Mouse (Mus musculus) hindbrain, embryonic 13.5 days (tissue): ENCODE data around the gene Olfr96. TPM values are rescaled to one million over a fixed set of nuclear protein-coding genes. Genes with fewer than 3 reads are reported as not detected.
A peak's percentile ranks its signal among the peaks of the same experiment; 100 is the strongest.

Source experiments
- ATAC-seq: fragments of 200-750 bp; cut with Nextera tagmentation; 2 replicates; pipeline ENCODE4 v1.8.0; 2017; ENCODE audit warnings: moderate TSS enrichment; ENCODE audit not compliant: low FRiP score
- H3K27ac ChIP-seq: fragments of 300-500 bp; sonication (generic); 2 replicates; pipeline ENCODE4 v1.5.1; 2015; ENCODE audit warnings: inconsistent platforms, mild to moderate bottlenecking, moderate library complexity
- H3K27me3 ChIP-seq: fragments of 300-500 bp; sonication (generic); 2 replicates; pipeline ENCODE4 v1.6.1; 2015; ENCODE audit warnings: mild to moderate bottlenecking, inconsistent platforms
- H3K36me3 ChIP-seq: fragments of 300-500 bp; sonication (generic); 2 replicates; pipeline ENCODE4 v1.6.1; 2015; ENCODE audit warnings: mild to moderate bottlenecking, inconsistent platforms
- H3K4me1 ChIP-seq: fragments of 300-500 bp; sonication (generic); replicated peaks from 2 replicates; pipeline ENCODE4 v1.6.1; 2015; ENCODE audit warnings: inconsistent platforms
- H3K4me2 ChIP-seq: fragments of 300-500 bp; sonication (generic); 2 replicates; pipeline ENCODE4 v1.6.1; 2015; ENCODE audit warnings: inconsistent platforms, mild to moderate bottlenecking, moderate library complexity
- H3K4me3 ChIP-seq: fragments of 300-500 bp; sonication (generic); 2 replicates; pipeline ENCODE4 v1.5.1; 2015; ENCODE audit warnings: mild to moderate bottlenecking, inconsistent platforms
- H3K9ac ChIP-seq: fragments of 300-500 bp; sonication (generic); 2 replicates; pipeline ENCODE4 v1.6.1; 2015; ENCODE audit warnings: mild to moderate bottlenecking, inconsistent platforms
- H3K9me3 ChIP-seq: fragments of 300-500 bp; sonication (generic); 2 replicates; pipeline ENCODE4 v1.6.1; 2016; ENCODE audit warnings: inconsistent platforms
- WGBS: fragments of 180-500 bp; shearing (Covaris S2); methylation state at CpG from one replicate; pipeline ENCODE4 v1.1.7; 2015; 5-methylcytosine and 5-hydroxymethylcytosine counted together
- polyA plus RNA-seq: library from polyadenylated mRNA; unstranded; fragments of >200 nt; fragmentation: Nextera tagmentation; extraction: Ambion mirVana; gene quantifications from 2 replicates; pipeline ENCODE4 v1.2.1, GENCODE M21; 2015

Gene Olfr96
- not detected in 2 replicates for polyA plus RNA-seq

DNA sequence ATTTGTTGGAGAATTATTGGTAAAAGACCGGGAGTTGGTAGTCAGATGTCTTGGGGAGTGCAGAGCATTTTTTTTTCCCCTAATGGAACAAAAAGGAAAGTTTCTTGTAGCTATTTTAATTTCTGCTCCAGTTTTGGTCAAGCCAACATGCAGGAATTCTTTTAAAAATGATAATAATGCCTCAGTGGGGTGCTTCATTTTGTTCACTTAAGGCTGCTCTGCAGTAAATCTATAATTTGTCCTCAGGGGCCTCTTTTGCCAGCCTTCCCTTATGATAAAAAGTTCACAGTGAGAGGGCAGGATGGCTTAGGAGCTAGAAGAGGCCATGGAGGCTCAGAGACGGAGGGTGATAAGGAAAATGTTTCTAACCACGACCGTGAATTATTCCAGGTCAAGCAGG is at the start of gene Olfr96:
Olfr96 (plus strand) TSS at position 301 of the 400 bp plus-strand sequence.
- Histone ChIP-seq H3K4me3 (no peak within 1 kb of the TSS), H3K9ac (no peak within 1 kb of the TSS), H3K27ac (no peak within 1 kb of the TSS), H3K9me3 (0 out of 2 replicates have a peak, but pooled peaks cover 2% of the 10 kb centered on the region), H3K4me2 (no peak within 1 kb of the TSS), H3K36me3 (no peaks in the 10 kb centered on the region), H3K27me3 (no peaks in the 10 kb centered on the region), H3K4me1 (no peaks in the 10 kb centered on the region)
- no peak for ATAC-seq
- WGBS, result 69% methylated on average over 4 of the region's 4 CpGs

GRCm38 (mm10) chr17:37185474-37185873 is 34.5 kb upstream of the Olfr96 start:
- WGBS, result 55% methylated on average over 6 of the region's 6 CpGs
- Histone ChIP-seq H3K4me2 (no peak overlapping the region), H3K36me3 (no peaks in the 10 kb centered on the region), H3K27ac (no peak overlapping the region), H3K9ac (no peak overlapping the region), H3K4me1 (no peaks in the 10 kb centered on the region), H3K4me3 (no peak overlapping the region), H3K9me3 (no peaks in the 10 kb centered on the region), H3K27me3 (no peaks in the 10 kb centered on the region)
- ATAC-seq, result no peak

GRCm38 (mm10) chr17:37190711-37191110 is 29.2 kb upstream of the Olfr96 start:
- H3K4me1 ChIP-seq, result no peaks in the 10 kb centered on the region
- H3K4me3 ChIP-seq, result no peak overlapping the region
- 35% methylated on average over 2 of the region's 2 CpGs for WGBS
- no peaks in the 10 kb centered on the region for H3K36me3 ChIP-seq
- H3K9ac ChIP-seq, result no peak overlapping the region
- peaks cover 10% of the 10 kb centered on the region for H3K27me3 ChIP-seq
- no peaks in the 10 kb centered on the region for H3K9me3 ChIP-seq
- no peak overlapping the region for H3K4me2 ChIP-seq
- no peak for ATAC-seq
- H3K27ac ChIP-seq, result no peak overlapping the region

DNA sequence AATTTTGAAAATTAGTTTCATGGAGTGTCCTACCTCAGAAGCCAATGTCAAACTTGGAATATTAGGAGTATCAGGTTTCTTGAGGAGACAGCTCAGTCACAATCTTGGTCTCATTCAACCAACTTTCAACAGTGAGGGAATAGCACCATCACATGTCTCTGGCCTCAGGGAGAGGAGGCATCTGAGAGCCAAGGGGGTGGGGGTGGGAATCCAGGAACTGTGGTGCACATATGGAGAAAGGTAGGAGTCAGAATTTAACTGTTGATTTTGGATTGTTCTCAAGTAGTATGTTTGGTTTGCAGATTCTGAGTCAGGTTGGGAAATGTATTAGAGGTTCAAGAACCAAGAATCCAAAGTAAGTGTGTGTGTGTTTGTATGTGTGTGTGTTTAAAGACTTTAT is 26.9 kb upstream of the Olfr96 start:
- Histone ChIP-seq H3K9ac (no peak overlapping the region), H3K4me3 (no peak overlapping the region), H3K27me3 (peaks cover 32% of the 10 kb centered on the region), H3K4me1 (peaks cover 13% of the 10 kb centered on the region), H3K27ac (no peak overlapping the region), H3K36me3 (no peaks in the 10 kb centered on the region), H3K9me3 (no peaks in the 10 kb centered on the region), H3K4me2 (no peak overlapping the region)
- no peak for ATAC-seq

DNA sequence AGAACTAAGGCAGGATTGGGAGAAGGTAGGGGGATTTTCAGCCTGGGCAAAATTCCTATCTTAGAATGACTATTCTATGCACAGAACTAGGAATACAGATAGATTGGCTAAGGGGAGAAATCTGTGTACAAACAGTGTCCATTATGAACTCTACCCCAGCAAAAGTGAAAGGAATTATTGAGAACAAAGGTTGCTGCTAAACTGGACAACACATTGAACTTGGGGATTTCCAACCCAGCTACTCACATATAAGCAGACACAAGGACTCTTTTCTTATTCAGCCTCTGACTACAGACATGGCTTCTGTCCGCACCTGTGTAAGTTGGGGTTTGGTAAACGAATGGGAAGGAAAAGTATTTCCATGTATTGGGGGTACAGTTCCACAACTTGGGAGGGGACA is 26.3 kb upstream of the Olfr96 start, which contains the start of gene Ubd:
Ubd (plus strand) TSS at position 237 of the 400 bp plus-strand sequence.
- Histone ChIP-seq H3K27me3 (peaks cover 38% of the 10 kb centered on the region), H3K27ac (no peak within 1 kb of the TSS), H3K9me3 (no peaks in the 10 kb centered on the region), H3K9ac (no peak within 1 kb of the TSS), H3K4me2 (no peak within 1 kb of the TSS), H3K36me3 (no peaks in the 10 kb centered on the region), H3K4me3 (no peak within 1 kb of the TSS), H3K4me1 (peaks cover 13% of the 10 kb centered on the region)
- WGBS, result 89% methylated on average over 2 of the region's 2 CpGs
- ATAC-seq, result no peak

DNA sequence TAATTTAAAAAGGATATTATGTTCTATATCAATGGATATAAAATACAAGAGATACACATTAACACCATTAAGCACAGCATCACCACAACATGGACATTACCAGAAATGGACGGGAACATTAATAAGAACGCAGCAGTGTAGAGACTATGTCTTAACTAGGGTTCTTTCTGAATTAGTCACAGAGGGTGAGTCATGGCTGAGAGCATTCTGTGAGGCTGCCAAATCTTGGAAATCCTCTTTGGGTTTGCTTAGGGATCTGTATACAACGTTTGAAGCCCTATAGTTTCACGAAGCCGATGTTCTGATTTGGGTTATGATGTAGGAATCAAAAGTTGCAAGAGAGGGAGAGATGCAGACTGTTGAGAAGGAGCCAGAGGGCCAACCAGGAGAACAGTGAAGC is 25.2 kb upstream of the Olfr96 start:
- H3K36me3 ChIP-seq, result no peaks in the 10 kb centered on the region
- no peaks in the 10 kb centered on the region for H3K9me3 ChIP-seq
- H3K4me3 ChIP-seq, result no peak overlapping the region
- H3K27me3 ChIP-seq, result peaks cover 48% of the 10 kb centered on the region
- no peak overlapping the region for H3K9ac ChIP-seq
- no peak overlapping the region for H3K27ac ChIP-seq
- no peak overlapping the region for H3K4me2 ChIP-seq
- no peak for ATAC-seq
- WGBS, result 97% methylated on average over 5 of the region's 5 CpGs
- H3K4me1 ChIP-seq, result peaks cover 13% of the 10 kb centered on the region

DNA sequence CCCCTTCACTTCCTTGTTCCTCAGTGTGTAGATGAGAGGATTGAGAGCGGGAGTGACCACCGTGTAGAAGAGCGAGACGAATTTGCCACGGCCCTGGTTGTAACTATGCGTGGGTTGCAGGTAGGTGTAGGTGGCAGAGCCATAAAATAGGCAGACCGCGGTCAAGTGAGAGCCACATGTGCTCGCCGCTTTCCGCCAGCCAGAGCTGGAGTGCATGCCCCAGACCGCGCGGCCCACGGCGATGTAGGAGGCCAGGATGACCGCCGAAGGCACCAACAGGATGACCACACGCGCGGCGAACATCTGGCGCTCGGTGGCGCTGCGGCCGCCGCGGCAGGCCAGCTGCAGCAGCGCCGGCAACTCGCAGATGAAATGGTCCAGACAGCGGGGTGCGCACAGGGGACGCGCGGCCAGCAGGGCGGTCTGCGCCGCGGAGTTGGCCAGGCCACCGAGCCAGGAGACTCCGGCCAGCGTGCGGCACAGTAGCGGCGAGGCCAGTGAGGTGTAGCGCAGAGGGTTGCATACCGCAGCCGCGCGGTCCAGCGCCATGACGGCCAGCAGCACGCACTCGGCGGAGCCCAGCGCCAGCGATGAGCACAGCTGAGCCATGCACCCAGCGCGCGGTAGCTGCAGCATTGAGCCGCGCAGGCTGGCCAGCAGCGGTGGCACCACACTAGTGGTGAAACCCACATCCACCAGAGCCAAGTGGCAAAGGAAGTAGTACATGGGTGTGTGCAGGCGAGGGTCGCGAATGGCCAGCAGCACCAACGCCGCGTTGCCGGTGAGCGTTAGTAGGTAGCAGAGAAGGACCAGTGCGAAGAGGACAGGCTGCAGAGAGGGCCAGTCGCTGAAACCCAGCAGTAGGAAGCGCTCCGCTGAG is 22.9 kb upstream of the Olfr96 start:
- Histone ChIP-seq H3K9ac (peak overlapping the region; percentile 79), H3K9me3 (no peaks in the 10 kb centered on the region), H3K27me3 (peaks cover 56% of the 10 kb centered on the region), H3K4me1 (peaks cover 13% of the 10 kb centered on the region), H3K27ac (peak overlapping the region; percentile 75), H3K36me3 (no peaks in the 10 kb centered on the region), H3K4me2 (peak overlapping the region; percentile 84), H3K4me3 (peak overlapping the region; percentile 70)
- peak; percentile 94 for ATAC-seq
- under 1% methylated on average over 77 of the region's 77 CpGs for WGBS

GRCm38 (mm10) chr17:37200894-37201293 is 19.1 kb upstream of the Olfr96 start, which contains the start of gene Olfr94:
Olfr94 (minus strand) TSS chr17:37200994.
- 0 out of 2 replicates have a peak within 1 kb of the TSS, but pooled peaks have one; percentile 15 for H3K9ac ChIP-seq
- ATAC-seq, result no peak
- H3K27ac ChIP-seq, result no peak within 1 kb of the TSS
- H3K36me3 ChIP-seq, result no peaks in the 10 kb centered on the region
- H3K4me2 ChIP-seq, result no peak within 1 kb of the TSS
- H3K27me3 ChIP-seq, result peaks cover 44% of the 10 kb centered on the region
- H3K9me3 ChIP-seq, result no peaks in the 10 kb centered on the region
- peaks cover 13% of the 10 kb centered on the region for H3K4me1 ChIP-seq
- WGBS, result 81% methylated on average over 2 of the region's 2 CpGs
- H3K4me3 ChIP-seq, result no peak within 1 kb of the TSS

GRCm38 (mm10) chr17:37203206-37203916 is 16.6 kb upstream of the Olfr96 start:
- Histone ChIP-seq H3K9ac (no peak overlapping the region), H3K27me3 (peaks cover 20% of the 10 kb centered on the region), H3K4me3 (no peak overlapping the region), H3K36me3 (no peaks in the 10 kb centered on the region), H3K4me1 (no peaks in the 10 kb centered on the region), H3K27ac (no peak overlapping the region), H3K9me3 (no peaks in the 10 kb centered on the region), H3K4me2 (no peak overlapping the region)
- WGBS, result under 1% methylated on average over 4 of the region's 4 CpGs
- ATAC-seq, result peak; percentile 82

DNA sequence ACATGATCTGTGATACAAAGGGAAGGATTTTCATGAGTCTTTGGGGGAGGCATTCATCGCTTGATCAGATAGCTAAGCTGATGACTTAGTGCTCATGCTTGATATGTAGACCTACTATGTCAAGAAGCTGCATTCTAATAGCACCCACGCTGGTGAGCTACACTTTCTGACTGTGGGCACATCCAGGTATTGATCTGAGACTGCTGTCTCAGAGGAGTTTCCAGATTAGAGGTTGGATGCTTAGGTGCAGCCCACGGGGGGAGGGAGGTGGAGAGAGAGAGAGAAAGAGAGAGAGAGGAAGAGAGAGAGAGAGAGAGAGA is 16.1 kb upstream of the Olfr96 start:
- Histone ChIP-seq H3K9ac (no peak overlapping the region), H3K4me3 (no peak overlapping the region), H3K4me1 (no peaks in the 10 kb centered on the region), H3K27ac (no peak overlapping the region), H3K36me3 (no peaks in the 10 kb centered on the region), H3K27me3 (peaks cover 15% of the 10 kb centered on the region; the same call in 1 of the 2 replicates), H3K9me3 (no peaks in the 10 kb centered on the region), H3K4me2 (no peak overlapping the region)
- 37% methylated on average over 3 of the region's 3 CpGs for WGBS
- peak; percentile 58 for ATAC-seq

GRCm38 (mm10) chr17:37210884-37211768 is 8.8 kb upstream of the Olfr96 start:
- H3K4me2 ChIP-seq, result peak overlapping the region; percentile 54
- peak; percentile 86 for ATAC-seq
- peak overlapping the region; percentile 39 for H3K4me3 ChIP-seq
- no peaks in the 10 kb centered on the region for H3K36me3 ChIP-seq
- H3K9ac ChIP-seq, result peak overlapping the region; percentile 63
- whole genome bisulfite sequencing, result 18% methylated on average over 40 of the region's 40 CpGs
- H3K9me3 ChIP-seq, result no peaks in the 10 kb centered on the region
- H3K27me3 ChIP-seq, result peaks cover 23% of the 10 kb centered on the region
- no peak overlapping the region for H3K27ac ChIP-seq
- peaks cover 5% of the 10 kb centered on the region; the same call in 1 of the 2 replicates for H3K4me1 ChIP-seq

- Histone ChIP-seq H3K4me3 (no peak within 1 kb of the TSS), H3K9ac (no peak within 1 kb of the TSS), H3K4me2 (no peak within 1 kb of the TSS), H3K36me3 (no peaks in the 10 kb centered on the region), H3K27ac (no peak within 1 kb of the TSS), H3K27me3 (peaks cover 23% of the 10 kb centered on the region), H3K9me3 (0 out of 2 replicates have a peak, but pooled peaks cover 2% of the 10 kb centered on the region), H3K4me1 (peaks cover 5% of the 10 kb centered on the region; the same call in 1 of the 2 replicates)
- no peak for ATAC-seq
- 80% methylated on average over 3 of the region's 3 CpGs for WGBS
Measured at GRCm38 (mm10) chr17:37213018-37213417, 6.9 kb upstream of the Olfr96 start, which contains the start of gene Olfr95. Olfr95 (minus strand) TSS chr17:37213118.
